Mouse (Mus musculus) forebrain, embryonic 12.5 days (tissue): ENCODE data around the gene Mtmr2. TPM values are rescaled to one million over a fixed set of nuclear protein-coding genes. Genes with fewer than 3 reads are reported as not detected.
"Not testable (repeated sequence)": the region's sequence is repeated elsewhere in the genome, so short reads cannot be mapped to it uniquely, and the experiment has no call there.

Experiments used
- ATAC-seq: fragments of 200-750 bp; cut with Nextera tagmentation; 2 replicates; pipeline ENCODE4 v1.8.0; 2017; ENCODE audit warnings: moderate TSS enrichment; ENCODE audit not compliant: low FRiP score
- H3K27ac ChIP-seq: fragments of 300-500 bp; sonication (generic); 2 replicates; pipeline ENCODE4 v1.5.1; 2016; ENCODE audit warnings: mild to moderate bottlenecking
- H3K27me3 ChIP-seq: fragments of 300-500 bp; sonication (generic); 2 replicates; pipeline ENCODE4 v1.6.1; 2016; ENCODE audit warnings: mild to moderate bottlenecking
- H3K36me3 ChIP-seq: fragments of 300-500 bp; sonication (generic); replicated peaks from 2 replicates; pipeline ENCODE4 v1.6.1; 2016; ENCODE audit warnings: mild to moderate bottlenecking
- H3K4me1 ChIP-seq: fragments of 300-500 bp; sonication (generic); 2 replicates; pipeline ENCODE4 v1.6.1; 2016
- H3K4me2 ChIP-seq: fragments of 300-500 bp; sonication (generic); 2 replicates; pipeline ENCODE4 v1.6.1; 2016; ENCODE audit warnings: mild to moderate bottlenecking, moderate library complexity
- H3K4me3 ChIP-seq: fragments of 300-500 bp; sonication (generic); replicated peaks from 2 replicates; pipeline ENCODE4 v1.5.1; 2016; ENCODE audit warnings: mild to moderate bottlenecking
- H3K9ac ChIP-seq: fragments of 300-500 bp; sonication (generic); 2 replicates; pipeline ENCODE4 v1.6.1; 2016; ENCODE audit warnings: mild to moderate bottlenecking
- H3K9me3 ChIP-seq: fragments of 300-500 bp; sonication (generic); 2 replicates; pipeline ENCODE4 v1.6.1; 2016
- WGBS: fragments of 180-500 bp; shearing (Covaris S2); methylation state at CpG from one replicate; pipeline ENCODE4 v1.1.7; 2016; 5-methylcytosine and 5-hydroxymethylcytosine counted together
- polyA plus RNA-seq: library from polyadenylated mRNA; unstranded; fragments of >200 nt; fragmentation: Nextera tagmentation; extraction: Ambion mirVana; gene quantifications from 2 replicates; pipeline ENCODE4 v1.2.1, GENCODE M21; 2016

Mtmr2 gene
- polyA plus RNA-seq, 1 experiment from 2014 or later = 72.3 TPM

DNA sequence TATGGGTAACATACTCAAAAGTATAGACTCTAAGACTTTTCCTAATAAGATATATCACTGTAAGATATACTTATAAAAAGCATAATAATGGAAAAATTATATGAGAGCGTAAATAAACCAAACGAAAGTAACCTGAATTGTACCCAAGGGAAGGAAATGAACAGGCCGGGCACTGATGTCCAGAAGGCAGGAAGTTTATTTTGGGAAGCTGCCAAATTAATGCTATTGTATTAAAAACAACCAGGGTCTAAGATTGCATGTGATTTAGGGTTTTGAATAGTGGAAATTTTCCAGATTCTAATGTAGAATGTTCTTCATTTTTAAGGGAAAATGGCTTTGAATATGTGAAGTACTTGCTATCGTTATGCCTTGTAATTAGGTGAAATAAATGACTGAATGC, 4.3 kb downstream of the Mtmr2 start:
- H3K9ac ChIP-seq = no peak overlapping the region

GRCm38 (mm10) chr9:13760430-13760829, 12.2 kb downstream of the Mtmr2 start:
- Histone ChIP-seq H3K27me3 (no peaks in the 10 kb centered on the region), H3K9ac (no peak overlapping the region), H3K4me2 (no peak overlapping the region), H3K27ac (no peak overlapping the region), H3K9me3 (no peaks in the 10 kb centered on the region; the same call in 1 of the 2 replicates), H3K4me3 (no peak overlapping the region), H3K4me1 (0 out of 2 replicates have a peak, but pooled peaks cover 2% of the 10 kb centered on the region), H3K36me3 (no peaks in the 10 kb centered on the region)
- ATAC-seq = no peak
- 97% methylated on average over 3 of the region's 3 CpGs for WGBS

More for the DNA sequence above, 4.3 kb downstream of the Mtmr2 start:
- no peak for ATAC-seq
- Histone ChIP-seq H3K27me3 (no peaks in the 10 kb centered on the region), H3K4me3 (no peak overlapping the region), H3K4me1 (peaks cover 13% of the 10 kb centered on the region), H3K4me2 (no peak overlapping the region), H3K36me3 (no peaks in the 10 kb centered on the region), H3K27ac (no peak overlapping the region), H3K9me3 (0 out of 2 replicates have a peak, but pooled peaks cover 5% of the 10 kb centered on the region)
- WGBS = 90% methylated on average over 4 of the region's 4 CpGs

- WGBS = 58% methylated on average over 2 of the region's 2 CpGs
- no peak for ATAC-seq
- H3K9ac ChIP-seq = no peak overlapping the region
- H3K27me3 ChIP-seq = no peaks in the 10 kb centered on the region
- no peak overlapping the region for H3K4me2 ChIP-seq
- no peak overlapping the region for H3K27ac ChIP-seq
- no peak overlapping the region for H3K4me3 ChIP-seq
- H3K36me3 ChIP-seq = no peaks in the 10 kb centered on the region
- no peaks in the 10 kb centered on the region for H3K9me3 ChIP-seq
- 0 out of 2 replicates have a peak, but pooled peaks cover 9% of the 10 kb centered on the region for H3K4me1 ChIP-seq
Observed at GRCm38 (mm10) chr9:13765624-13766023, 17.4 kb downstream of the Mtmr2 start.

GRCm38 (mm10) chr9:13766570-13766969, 18.4 kb downstream of the Mtmr2 start:
- WGBS = 87% methylated on average over 7 of the region's 7 CpGs
- ATAC-seq = no peak
- no peaks in the 10 kb centered on the region for H3K36me3 ChIP-seq
- no peak overlapping the region for H3K9ac ChIP-seq
- 0 out of 2 replicates have a peak, but pooled peaks cover 9% of the 10 kb centered on the region for H3K4me1 ChIP-seq
- H3K27me3 ChIP-seq = no peaks in the 10 kb centered on the region
- no peaks in the 10 kb centered on the region for H3K9me3 ChIP-seq
- 0 out of 2 replicates have a peak overlapping the region, but pooled peaks have one; percentile 2 for H3K27ac ChIP-seq
- H3K4me3 ChIP-seq = no peak overlapping the region
- H3K4me2 ChIP-seq = no peak overlapping the region

- H3K9ac ChIP-seq = no peak overlapping the region
- H3K4me3 ChIP-seq = no peak overlapping the region
- H3K4me1 ChIP-seq = no peaks in the 10 kb centered on the region
- ATAC-seq = no peak
- WGBS = 91% methylated on average over 1 of the region's 1 CpGs
- H3K27me3 ChIP-seq = no peaks in the 10 kb centered on the region
- H3K9me3 ChIP-seq = no peaks in the 10 kb centered on the region
- no peaks in the 10 kb centered on the region for H3K36me3 ChIP-seq
- no peak overlapping the region for H3K27ac ChIP-seq
- no peak overlapping the region for H3K4me2 ChIP-seq
Observed at GRCm38 (mm10) chr9:13774732-13775131, 26.5 kb downstream of the Mtmr2 start.

- ATAC-seq = no peak
- H3K9me3 ChIP-seq = no peaks in the 10 kb centered on the region
- peaks cover 21% of the 10 kb centered on the region for H3K36me3 ChIP-seq
- H3K27ac ChIP-seq = no peak overlapping the region
- WGBS = 96% methylated on average over 1 of the region's 1 CpGs
- H3K4me2 ChIP-seq = no peak overlapping the region
- H3K9ac ChIP-seq = no peak overlapping the region
- no peaks in the 10 kb centered on the region for H3K27me3 ChIP-seq
- H3K4me3 ChIP-seq = no peak overlapping the region
- H3K4me1 ChIP-seq = no peaks in the 10 kb centered on the region
Observed at GRCm38 (mm10) chr9:13781985-13782384, 33.8 kb downstream of the Mtmr2 start.

GRCm38 (mm10) chr9:13790864-13791263, 42.7 kb downstream of the Mtmr2 start:
- H3K36me3 ChIP-seq = peaks cover 39% of the 10 kb centered on the region
- WGBS = 98% methylated on average over 8 of the region's 8 CpGs

DNA sequence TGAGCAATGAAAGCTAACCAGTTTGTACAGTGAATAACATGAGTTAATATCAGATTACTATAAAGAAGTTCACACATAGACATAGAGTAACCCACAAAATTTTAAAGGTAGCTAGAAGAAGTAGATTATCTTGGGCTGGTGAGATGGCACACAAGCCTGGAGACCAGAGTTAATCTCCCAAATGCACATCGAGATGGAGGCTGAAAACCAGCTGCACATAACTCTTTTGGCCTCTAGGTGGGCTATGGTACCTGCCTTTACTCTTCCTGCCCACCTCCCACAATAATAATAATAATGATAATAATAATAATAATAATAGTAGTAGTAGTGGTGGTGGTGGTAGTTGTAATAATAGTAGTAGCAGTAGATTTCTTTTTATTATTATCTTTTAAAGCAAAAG, 46.1 kb downstream of the Mtmr2 start:
- Histone ChIP-seq H3K27me3 (no peaks in the 10 kb centered on the region), H3K36me3 (peaks cover 45% of the 10 kb centered on the region), H3K4me1 (no peaks in the 10 kb centered on the region), H3K4me3 (no peak overlapping the region), H3K9me3 (no peaks in the 10 kb centered on the region), H3K27ac (no peak overlapping the region), H3K9ac (no peak overlapping the region), H3K4me2 (no peak overlapping the region)
- WGBS = 69% methylated on average over 1 of the region's 1 CpGs
- ATAC-seq = no peak

More at GRCm38 (mm10) chr9:13790864-13791263, 42.7 kb downstream of the Mtmr2 start:
- not testable (repeated sequence) for H3K4me3 ChIP-seq, H3K4me2 ChIP-seq, H3K27ac ChIP-seq, ATAC-seq, H3K9ac ChIP-seq, H3K27me3 ChIP-seq, H3K9me3 ChIP-seq, H3K4me1 ChIP-seq

- Histone ChIP-seq H3K4me3 (no peak overlapping the region), H3K27me3 (no peaks in the 10 kb centered on the region), H3K4me2 (no peak overlapping the region), H3K9ac (no peak overlapping the region), H3K4me1 (no peaks in the 10 kb centered on the region), H3K9me3 (no peaks in the 10 kb centered on the region), H3K36me3 (peaks cover 45% of the 10 kb centered on the region), H3K27ac (no peak overlapping the region)
- no peak for ATAC-seq
- 93% methylated on average over 2 of the region's 2 CpGs for WGBS
Observed at GRCm38 (mm10) chr9:13794756-13795155, 46.5 kb downstream of the Mtmr2 start.

- H3K9me3 ChIP-seq = no peaks in the 10 kb centered on the region
- peaks cover 69% of the 10 kb centered on the region for H3K36me3 ChIP-seq
- H3K4me3 ChIP-seq = no peak overlapping the region
- no peak overlapping the region for H3K4me2 ChIP-seq
- H3K27ac ChIP-seq = no peak overlapping the region
- H3K9ac ChIP-seq = no peak overlapping the region
- H3K4me1 ChIP-seq = no peaks in the 10 kb centered on the region
- WGBS = 84% methylated on average over 1 of the region's 1 CpGs
- ATAC-seq = no peak
- H3K27me3 ChIP-seq = no peaks in the 10 kb centered on the region
Observed at GRCm38 (mm10) chr9:13804480-13804879, 56.3 kb downstream of the Mtmr2 start.

GRCm38 (mm10) chr9:13806854-13807253, 58.6 kb downstream of the Mtmr2 start:
- no peak for ATAC-seq
- 94% methylated on average over 7 of the region's 7 CpGs for WGBS
- Histone ChIP-seq H3K9me3 (no peaks in the 10 kb centered on the region), H3K4me3 (no peak overlapping the region), H3K9ac (no peak overlapping the region), H3K4me1 (no peaks in the 10 kb centered on the region), H3K27me3 (no peaks in the 10 kb centered on the region), H3K4me2 (no peak overlapping the region), H3K36me3 (peaks cover 75% of the 10 kb centered on the region), H3K27ac (no peak overlapping the region)

GRCm38 (mm10) chr9:13807657-13808056, 59.4 kb downstream of the Mtmr2 start:
- Histone ChIP-seq H3K4me2 (no peak overlapping the region), H3K9ac (no peak overlapping the region), H3K9me3 (no peaks in the 10 kb centered on the region), H3K4me3 (no peak overlapping the region), H3K4me1 (no peaks in the 10 kb centered on the region), H3K27ac (no peak overlapping the region), H3K36me3 (peaks cover 77% of the 10 kb centered on the region), H3K27me3 (no peaks in the 10 kb centered on the region)
- no peak for ATAC-seq
- WGBS = 90% methylated on average over 5 of the region's 5 CpGs

- Histone ChIP-seq H3K4me2 (no peak overlapping the region), H3K27me3 (no peaks in the 10 kb centered on the region), H3K9ac (no peak overlapping the region), H3K4me1 (no peaks in the 10 kb centered on the region), H3K9me3 (no peaks in the 10 kb centered on the region), H3K36me3 (peaks cover 80% of the 10 kb centered on the region), H3K4me3 (no peak overlapping the region), H3K27ac (no peak overlapping the region)
- ATAC-seq = no peak
Observed at GRCm38 (mm10) chr9:13809937-13810336, 61.7 kb downstream of the Mtmr2 start.
